Mouse (Mus musculus) megakaryocyte-erythroid progenitor cell, adult 5-6 weeks (primary cell): ENCODE measurements around the gene Cnmd. TPM values are rescaled to one million over a fixed set of nuclear protein-coding genes. Genes with fewer than 3 reads are reported as not detected.
A peak's percentile ranks its signal among the peaks of the same experiment; 100 is the strongest.

Source experiments
- ATAC-seq: replicated peaks from 2 replicates; pipeline ENCODE4 v1.8.0; 2016; ENCODE audit warnings: mild to moderate bottlenecking, inconsistent platforms; ENCODE audit not compliant: severe bottlenecking, poor library complexity, low FRiP score, low TSS enrichment
- total RNA-seq, 2 experiments: library from RNA; stranded (forward) in 1 of 2; stranded (reverse) in 1 of 2; fragments of 200-1000, 215-1000 nt in 1 of 2; fragments of >200 nt in 1 of 2; fragmentation: Nextera tagmentation in 1 of 2; gene quantifications; 2 replicates each; pipeline ENCODE4 v1.2.3; 2014 to 2017

The Cnmd gene
- total RNA-seq (2014; fragmentation: Nextera tagmentation) (not detected in 2 replicates), total RNA-seq (2017) (not detected in 2 replicates)

DNA sequence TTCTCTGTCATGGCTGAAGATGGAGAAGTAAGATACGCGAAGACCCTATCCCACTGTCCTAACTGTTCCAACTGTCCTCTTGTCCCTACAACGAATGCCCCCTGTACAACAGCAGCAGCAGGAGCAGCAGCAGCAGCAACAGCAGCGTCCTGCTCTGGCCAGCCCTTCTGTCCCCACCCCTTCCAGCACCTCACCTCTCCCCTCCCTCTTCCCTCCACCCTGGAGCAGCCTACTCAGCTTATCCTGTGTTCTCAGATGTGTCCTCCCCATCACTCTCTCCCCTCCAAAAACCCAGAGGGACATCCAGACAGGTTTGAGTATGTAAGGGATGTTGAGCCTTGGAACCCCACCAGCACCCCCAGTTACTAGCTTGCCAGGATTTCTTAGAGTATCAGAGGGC lies at the start of gene Cnmd:
TSS of gene Cnmd (minus strand) at position 170 of the 400 bp plus-strand sequence.
- no peak for ATAC-seq

DNA sequence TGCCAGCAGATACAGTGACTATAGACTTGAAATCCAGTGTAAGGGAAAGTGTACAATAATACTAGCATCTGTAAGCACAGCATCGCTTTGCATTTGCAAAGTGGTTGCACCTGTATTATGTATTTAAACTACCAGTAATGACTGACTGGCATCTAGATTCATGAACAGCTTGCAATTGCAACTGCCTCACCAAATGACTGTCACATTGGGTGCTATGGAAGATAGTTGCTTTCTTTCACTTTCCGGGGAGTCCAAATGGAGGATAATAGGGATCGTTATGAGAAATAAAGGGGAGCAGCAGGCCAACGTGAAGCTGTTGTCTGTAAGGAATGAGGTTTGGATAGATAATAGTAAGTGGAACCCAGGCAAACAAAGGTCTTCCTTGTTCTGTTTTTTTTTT lies 49.3 kb upstream of the Cnmd start:
- no peak for ATAC-seq

DNA sequence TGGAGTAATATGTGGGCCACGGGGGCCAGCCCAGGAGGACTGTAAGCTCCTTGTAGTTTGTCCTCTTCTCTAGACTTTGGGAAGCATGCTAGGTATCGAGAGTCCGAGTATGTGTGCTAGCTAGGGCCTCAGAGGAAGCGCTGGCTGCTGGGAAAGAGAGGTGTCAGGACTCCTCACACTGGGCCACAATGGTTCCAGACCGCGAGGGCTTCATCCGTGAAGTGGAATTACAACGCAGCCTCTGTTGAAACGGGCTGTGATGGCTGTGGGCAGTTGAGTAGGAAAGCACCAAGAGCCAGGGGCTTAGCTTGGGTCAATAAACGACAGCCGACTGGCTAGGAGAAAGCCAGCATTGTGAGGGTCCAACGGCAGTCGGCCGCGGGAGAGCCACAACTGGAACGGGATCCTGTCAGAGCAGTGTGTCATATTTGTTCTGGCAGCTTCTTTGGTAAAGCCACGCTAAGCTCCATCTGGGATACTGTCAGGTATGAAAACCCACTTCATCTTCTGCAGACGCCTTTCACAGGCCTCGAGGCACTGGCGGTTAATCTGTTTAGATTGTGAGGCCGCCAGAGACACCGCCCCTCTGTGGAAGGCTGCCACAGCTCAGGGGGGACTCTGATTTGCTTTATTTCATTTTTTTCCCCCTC lies 41.7 kb upstream of the Cnmd start:
- no peak for ATAC-seq

DNA sequence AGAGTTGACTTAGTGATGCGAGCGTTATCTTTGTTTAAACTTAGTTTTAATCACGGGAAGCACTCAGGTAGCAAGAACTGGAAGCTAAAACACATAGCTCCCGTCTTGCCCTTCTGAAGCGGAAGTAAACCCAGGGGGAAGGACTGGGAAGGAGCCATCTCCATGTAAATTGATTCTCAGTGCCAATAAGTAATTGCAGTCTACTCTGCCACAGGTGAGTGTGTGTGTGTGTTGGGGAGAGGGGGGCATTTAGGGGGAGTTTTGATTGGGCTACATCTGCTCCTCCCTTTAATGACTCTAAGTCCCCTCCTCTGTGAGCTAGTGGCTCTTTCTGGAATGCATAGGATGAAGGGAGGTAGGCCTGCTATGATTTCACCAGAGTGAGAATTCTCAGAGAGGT lies 39.6 kb upstream of the Cnmd start:
- no peak for ATAC-seq

DNA sequence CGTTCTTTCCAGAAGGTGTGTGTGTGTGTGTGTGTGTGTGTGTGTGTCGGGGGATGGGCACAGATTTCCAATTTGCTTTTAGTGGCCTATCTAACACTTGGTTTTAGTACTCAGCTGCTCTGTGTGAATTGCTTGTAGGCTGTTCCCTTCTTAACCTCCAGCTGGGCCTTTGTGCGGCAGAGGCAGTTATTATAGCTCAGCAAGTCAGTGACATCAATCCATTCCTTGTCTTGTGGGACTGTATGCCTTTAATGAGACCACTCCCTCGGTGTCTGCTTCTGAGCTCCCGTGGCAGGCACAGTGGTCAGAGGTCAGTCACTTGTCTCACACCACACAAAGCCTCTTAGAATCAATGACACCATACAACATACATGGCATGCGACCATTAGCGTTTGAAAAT lies 39.1 kb upstream of the Cnmd start:
- ATAC-seq, result no peak

DNA sequence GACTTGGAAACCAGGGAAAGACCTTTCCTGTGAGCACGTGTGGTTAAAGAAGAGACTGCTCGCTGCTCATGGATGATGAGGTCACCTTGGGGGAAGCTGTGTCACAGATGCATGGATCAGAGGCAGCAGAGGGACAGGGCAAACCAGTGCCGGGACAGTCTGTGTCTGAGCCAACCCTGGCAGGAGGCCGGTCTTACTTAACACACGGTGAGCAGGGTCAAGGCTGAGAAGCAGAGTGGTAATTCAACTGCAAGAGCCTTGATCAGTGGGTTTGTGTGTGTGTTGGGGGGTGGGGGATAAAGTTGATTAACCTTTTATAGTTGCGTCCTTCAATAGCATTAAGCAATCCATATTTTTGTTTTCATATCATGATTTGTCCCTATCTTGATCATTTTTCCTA lies 37.4 kb upstream of the Cnmd start:
- no peak for ATAC-seq

DNA sequence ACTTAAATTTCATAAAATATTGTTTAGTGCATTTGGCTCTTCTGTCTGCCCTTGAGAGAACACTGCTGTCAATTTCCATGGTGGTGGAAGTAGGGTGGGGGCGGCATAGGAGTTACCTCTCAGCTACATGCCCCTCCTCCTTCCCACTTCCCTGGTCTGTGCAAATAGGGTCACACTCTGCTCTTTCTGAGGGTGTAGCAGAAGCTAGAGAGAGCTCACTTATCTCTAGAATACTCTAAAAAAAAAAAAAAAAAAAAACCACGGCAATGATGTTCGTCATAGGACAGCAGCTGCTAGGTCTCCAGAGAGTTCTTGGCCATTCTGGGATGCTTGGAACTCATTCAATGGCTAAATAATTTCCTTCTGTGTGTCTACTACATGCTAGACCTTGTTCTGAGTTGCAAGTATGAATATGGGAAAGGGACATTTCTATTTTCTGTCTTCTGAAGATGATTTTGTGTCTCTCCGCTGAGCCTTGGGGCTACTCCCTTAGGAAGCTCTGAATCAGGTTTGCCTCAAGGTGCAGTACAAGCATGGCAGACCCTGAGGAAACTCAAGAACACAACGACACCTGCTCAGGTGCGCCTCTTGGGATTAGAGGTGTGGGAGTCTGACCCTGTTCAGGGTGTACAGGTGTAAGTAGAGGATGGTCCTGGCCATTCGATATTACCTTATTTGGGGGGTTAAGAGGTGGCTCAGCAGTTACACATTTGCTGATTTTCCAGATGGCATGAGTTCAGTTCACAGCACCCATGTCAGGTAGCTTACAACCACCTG lies 28.3 kb upstream of the Cnmd start:
- ATAC-seq, result no peak

DNA sequence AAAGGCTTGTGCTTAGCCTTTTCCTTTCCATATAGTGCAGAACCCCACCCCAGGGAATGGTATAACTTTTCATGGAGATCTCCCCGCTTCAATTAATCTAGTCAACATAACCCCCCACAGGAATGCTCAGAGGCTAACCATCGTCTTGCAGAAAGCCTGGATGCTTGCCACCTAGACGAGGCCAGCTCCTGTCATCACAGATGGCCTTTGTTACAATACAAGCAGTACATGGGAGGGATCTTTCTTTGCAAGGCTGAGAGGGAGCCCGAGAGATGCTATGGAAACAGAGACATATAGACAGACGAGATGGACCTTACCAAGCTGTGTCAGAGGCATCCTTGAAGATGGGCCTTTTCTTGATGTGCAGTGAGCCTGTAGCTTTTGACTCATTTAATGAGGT lies 18.7 kb upstream of the Cnmd start:
- ATAC-seq, result no peak

DNA sequence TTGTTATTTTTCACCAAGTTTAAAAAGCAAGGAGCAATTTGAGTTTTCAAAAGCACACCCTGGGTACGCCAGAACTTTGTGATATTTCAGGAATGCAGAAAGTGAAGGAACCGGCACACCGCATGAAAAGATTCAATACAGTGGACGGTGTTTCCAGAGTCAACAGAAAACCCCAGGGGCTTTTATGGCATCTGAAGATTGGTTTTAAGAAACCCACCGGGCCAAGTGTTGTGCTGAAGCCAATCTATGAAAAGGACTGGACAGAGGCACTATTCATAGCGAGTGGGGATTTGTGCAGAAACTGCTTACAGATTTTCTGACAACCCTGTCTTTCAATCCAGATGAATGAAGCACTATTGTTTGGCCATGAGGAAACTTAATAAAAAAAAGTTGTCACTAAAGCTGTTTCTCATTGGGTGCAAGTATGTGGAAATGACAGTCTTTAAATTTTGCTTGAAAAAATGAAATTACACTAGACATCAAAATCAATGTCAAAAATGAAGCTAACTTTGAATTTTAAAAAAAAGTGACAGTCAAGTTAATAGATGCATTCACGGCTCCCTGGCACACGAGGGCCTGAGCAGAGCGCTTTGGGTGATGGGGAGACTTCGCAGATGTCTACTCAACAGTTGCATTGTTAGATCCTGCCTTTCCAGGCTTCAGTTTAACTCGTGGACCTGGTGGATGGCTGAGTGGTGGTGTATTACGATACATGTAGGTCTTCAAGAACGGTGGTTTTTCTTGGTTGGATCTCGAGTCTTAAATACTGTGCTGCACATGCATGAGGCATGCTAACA lies 16.1 kb upstream of the Cnmd start:
- ATAC-seq, result no peak

DNA sequence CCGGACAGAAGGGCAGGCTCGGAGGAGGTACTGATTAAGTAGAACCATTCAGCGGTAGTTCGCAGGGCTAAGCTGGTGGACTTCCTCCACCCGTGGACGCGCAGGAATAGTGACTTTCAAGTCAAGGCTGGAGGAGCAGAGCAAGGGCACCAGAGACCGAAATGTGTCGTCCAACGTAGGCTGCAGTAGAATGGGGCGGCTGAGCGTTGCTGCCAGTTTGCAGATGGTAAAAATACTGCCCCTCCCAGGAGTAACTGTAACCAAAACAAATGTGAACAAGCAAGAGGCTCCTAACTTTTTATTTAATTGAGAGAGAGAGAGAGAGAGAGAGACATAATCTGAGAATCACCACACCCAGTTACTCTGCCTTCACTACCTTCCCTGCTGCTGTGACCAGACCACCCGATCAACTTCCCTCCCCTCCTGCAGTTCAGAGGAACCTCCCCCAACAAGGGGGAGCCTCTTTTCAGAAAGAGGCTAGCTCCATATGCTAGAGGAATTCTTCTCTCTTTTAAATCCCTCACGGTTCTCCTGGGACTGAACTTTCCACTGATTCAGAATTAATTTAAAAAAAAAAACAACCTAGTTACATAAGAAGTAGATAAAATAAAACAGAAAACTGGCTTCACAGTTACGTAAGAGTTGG lies 15.3 kb upstream of the Cnmd start:
- ATAC-seq, result no peak

DNA sequence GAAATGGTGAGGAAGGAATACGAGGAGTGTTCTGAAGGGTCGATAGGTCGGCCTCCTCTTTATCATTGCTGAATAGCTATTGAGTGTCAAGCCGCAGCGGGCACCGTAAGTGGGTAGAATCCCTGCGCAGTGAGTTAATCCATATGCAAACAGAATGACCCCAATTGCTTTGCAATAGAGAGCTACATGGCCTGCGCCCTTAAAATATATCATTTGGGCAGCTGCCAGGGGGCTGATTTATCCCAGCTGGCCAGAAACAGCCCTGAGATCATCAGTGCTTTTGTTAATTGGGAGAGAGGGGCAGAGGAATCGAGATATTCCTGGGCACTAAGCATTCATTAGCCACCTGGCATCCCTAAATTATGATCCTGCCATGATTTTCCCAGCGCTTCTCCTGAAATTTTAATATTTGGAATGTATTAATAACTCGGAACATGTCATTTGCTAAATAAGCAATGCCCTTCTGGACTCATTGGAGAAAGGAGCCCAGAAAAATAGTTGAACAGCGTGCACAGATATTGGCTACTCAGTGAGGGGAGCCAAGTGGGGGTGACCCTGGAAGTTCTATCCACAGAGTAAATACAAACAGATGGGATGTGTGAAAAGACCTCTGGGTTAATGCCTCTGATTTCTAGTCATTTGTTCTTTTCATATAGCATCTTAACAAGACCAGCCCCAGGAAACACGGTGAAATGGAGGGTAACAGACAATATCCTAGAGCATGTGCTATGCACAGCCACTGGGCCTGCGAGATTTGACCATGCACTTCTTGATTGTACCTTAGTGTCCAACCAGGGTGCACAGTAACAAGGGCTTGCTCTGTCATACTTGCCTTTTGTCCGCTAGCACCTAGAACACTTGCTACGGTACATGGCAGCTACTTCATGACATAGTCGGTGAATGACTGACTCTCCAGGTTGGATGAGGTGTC lies 11.4 kb upstream of the Cnmd start:
- no peak for ATAC-seq

DNA sequence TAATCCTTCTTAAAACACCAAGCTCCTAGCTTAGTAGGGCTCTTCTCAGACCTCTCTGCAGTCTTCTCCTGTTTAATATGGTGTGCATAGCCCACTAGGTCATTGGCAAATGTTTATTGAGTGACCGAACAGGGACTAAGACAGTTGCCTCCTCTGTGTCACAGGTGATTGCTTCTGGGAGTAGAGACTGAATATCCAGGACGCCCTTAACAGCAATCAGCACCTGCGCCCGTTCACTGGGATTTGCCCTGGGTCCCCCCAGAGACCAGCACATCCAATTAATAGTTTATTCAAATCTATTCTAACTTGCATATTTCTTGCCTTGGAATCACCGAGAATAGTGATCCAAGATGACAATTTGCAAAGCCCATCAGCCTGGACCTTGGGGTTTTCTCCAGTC lies 10.6 kb upstream of the Cnmd start:
- ATAC-seq, result no peak

DNA sequence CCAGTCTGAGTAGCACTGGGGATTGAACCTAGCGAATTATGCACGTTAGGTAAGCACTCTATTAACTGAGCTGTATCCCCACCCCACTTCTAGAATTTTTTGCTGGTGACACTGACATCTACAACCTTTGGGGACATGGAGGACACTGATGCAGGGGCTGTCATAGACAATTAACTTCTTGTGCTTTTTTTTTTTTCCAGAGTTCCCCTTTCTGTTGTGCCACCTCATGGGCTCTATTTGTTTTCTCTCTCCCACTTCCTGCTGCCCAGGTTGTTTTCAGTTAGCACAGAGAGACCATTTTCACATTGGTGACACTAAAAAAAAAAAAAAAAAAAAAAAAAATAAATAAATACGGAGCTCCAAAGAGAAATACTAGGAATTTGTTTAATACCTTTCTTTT lies 9.0 kb upstream of the Cnmd start:
- no peak for ATAC-seq

DNA sequence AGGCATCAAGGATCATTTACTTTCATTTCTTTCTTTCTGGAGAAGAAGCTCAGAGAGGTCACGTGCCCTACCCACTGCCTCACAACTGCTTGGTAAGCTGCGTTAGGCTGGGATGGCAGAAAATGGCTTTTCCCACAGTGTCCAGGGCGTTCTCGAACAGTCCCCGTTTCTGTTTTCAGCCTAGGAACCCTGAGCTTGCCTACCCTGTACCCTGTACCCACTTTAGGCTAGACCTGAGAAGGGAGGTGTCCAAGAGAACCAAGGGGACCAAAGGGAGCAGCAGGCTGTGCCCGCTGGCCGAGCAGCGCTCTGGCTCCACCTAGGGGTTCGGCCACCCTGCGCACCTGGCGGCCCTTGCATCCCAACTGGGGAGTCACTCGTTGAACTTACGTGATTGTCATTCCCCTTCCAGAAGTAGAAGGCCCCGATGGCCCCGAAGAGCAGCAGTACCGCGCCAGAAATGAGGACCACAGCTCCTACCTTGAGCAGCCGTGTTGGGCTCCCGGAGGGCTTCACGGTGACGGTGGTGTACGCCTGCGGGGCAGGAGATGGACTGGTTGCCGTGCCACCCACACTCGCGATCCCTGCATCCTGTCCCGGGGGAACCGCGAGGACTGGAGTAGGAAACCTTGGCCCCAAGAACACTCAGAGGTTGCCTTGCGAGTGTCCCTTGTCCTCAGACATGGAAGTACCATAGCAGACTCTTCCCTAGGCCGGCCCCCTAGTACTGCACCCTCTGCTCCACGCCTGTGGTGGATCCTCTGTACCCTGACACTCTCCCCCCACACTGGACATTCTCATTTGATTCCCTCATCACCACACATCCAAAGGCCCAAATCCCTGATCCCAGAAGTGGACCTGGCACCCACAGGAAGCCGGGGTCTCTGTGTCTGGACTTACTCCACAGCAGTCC lies 709 bp downstream of the Cnmd start:
- ATAC-seq, result peak; percentile 98

DNA sequence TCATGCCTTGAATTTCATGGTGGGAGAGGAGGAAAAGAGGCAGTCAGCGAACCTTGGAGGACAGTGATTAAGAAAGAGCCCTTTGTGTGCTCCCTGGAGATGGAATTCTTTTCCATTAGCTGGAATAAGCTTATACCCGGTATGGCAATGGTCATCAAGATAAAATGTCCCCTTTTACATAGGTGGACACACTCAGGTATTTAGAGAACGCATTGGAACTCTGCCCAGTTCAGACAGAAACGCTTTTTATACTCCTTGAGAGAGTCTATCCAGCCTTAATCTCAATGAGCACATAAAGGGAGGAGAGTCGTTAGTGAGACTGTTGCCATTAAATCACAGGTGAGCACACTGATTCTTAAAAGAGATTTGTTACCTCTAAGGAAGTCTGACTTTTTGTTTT lies 1.5 kb downstream of the Cnmd start:
- no peak for ATAC-seq

DNA sequence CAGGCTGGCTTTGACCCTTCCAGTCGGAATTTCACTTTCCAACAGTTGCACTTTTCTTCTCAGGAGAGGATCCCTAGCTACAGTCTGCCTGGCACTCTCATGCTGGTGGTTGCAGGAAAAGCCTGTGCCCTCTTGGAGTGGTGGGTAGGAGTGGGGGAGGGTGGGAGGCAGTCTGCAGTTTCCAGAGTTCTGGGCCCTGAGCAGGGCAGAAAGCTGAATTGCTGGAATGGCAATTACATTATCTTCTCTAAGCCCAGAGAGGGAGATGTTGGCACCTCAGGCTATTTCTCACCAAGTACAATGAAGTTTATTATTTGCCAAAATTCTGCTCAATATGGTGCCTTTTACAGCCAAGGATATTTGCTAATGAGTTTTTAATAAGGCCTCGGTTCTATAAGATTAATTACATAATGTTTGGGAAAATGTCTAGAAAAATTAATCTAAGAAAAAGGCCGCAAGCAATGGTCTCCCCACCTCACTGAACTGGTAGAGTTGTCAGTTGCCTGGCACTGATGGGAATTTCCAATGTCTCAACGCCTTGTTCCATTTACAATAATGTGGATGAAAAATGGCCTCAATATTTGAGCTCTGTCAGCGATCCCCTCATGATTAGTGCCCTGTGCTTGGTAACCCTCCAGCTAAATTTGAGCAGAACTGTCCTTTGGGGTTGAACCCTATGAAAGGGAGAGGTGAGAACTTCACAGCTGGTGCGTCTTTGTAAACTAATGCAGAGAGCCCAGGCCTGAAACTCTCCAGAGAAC lies 3.0 kb downstream of the Cnmd start:
- no peak for ATAC-seq

DNA sequence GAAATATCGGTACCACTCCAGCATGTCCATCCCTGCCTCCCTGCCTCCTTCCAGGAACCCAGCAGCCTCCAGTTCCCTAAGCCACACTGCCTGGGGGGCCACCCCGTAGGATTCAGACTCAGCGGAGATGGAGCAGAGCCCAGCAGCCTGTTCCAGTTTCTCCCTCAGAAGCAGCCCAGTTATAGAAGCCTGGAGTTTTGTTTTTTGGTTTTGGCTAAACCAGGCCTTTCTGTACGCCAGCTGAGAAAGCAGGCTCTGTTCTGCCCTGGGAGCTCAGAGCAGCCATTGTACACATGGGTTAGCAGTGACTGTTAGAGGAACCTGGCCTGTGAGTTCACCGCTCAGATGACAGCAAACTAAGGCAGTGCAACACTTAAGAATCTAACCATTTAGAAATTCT lies 3.7 kb downstream of the Cnmd start:
- ATAC-seq, result no peak
